Mouse (Mus musculus) stomach, embryonic 16.5 days (tissue): ENCODE results near the gene Corin. TPM values are rescaled to one million over a fixed set of nuclear protein-coding genes. Genes with fewer than 3 reads are reported as not detected.

Source experiments
- ATAC-seq: fragments of 200-750 bp; cut with Nextera tagmentation; 2 replicates; pipeline ENCODE4 v1.8.0; 2017; ENCODE audit warnings: moderate number of reproducible peaks, moderate TSS enrichment; ENCODE audit not compliant: insufficient read depth, low FRiP score
- H3K27ac ChIP-seq: fragments of 300-500 bp; sonication (generic); 2 replicates; pipeline ENCODE4 v1.5.1; 2014; ENCODE audit warnings: low read length
- H3K27me3 ChIP-seq: fragments of 300-500 bp; sonication (generic); 2 replicates; pipeline ENCODE4 v1.6.1; 2014; ENCODE audit warnings: low read length, control low read depth, mixed read lengths; ENCODE audit not compliant: control insufficient read depth, insufficient read depth
- H3K36me3 ChIP-seq: fragments of 300-500 bp; sonication (generic); 2 replicates; pipeline ENCODE4 v1.6.1; 2014; ENCODE audit warnings: low read length; ENCODE audit not compliant: control insufficient read depth, insufficient read depth
- H3K4me1 ChIP-seq: fragments of 300-500 bp; sonication (generic); 2 replicates; pipeline ENCODE4 v1.6.1; 2014; ENCODE audit warnings: low read length, control low read depth, mixed read lengths; ENCODE audit not compliant: control insufficient read depth, insufficient read depth
- H3K4me2 ChIP-seq: fragments of 300-500 bp; sonication (generic); 2 replicates; pipeline ENCODE4 v1.6.1; 2014; ENCODE audit warnings: low read depth, low read length, mixed read lengths
- H3K4me3 ChIP-seq: fragments of 300-500 bp; sonication (generic); replicated peaks from 2 replicates; pipeline ENCODE4 v1.5.1; 2014; ENCODE audit warnings: mild to moderate bottlenecking, low read length
- H3K9ac ChIP-seq: fragments of 300-500 bp; sonication (generic); 2 replicates; pipeline ENCODE4 v1.6.1; 2014; ENCODE audit warnings: low read length
- H3K9me3 ChIP-seq: fragments of 300-500 bp; sonication (generic); replicated peaks from 2 replicates; pipeline ENCODE4 v1.6.1; 2016; ENCODE audit warnings: low read length, control low read depth; ENCODE audit not compliant: control insufficient read depth
- WGBS: fragments of 180-500 bp; shearing (Covaris S2); extraction: QIAGEN DNeasy Blood & Tissue Kit; methylation state at CpG from one replicate; pipeline ENCODE4 v1.1.7; 2014; 5-methylcytosine and 5-hydroxymethylcytosine counted together
- polyA plus RNA-seq: library from polyadenylated mRNA; unstranded; fragments of >200 nt; fragmentation: Nextera tagmentation; extraction: Ambion mirVana; gene quantifications from 2 replicates; pipeline ENCODE4 v1.2.1, GENCODE M21; 2015

Gene Corin
- polyA plus RNA-seq, 1 experiment from 2014 or later = 1.9 TPM

DNA sequence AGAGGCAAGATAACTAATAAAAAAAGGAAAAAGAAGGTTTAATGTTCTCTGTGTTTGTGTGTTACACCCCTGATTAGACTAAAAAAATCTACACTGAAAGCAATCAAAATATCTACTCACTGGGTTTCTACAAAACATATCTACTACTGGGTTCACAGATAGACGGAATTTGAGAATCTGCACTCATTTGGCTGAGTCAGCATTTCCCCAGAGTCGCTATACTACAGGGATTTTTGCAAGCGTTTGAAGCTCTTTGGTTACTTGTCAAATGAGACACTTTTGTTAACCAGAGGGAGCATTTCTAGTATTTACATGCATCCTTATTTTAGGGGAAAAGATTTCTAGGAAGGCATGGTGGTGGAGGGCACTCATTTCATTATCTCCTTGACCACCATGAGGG lies 136.3 kb downstream of the Corin start:
- Histone ChIP-seq H3K4me3 (no peak overlapping the region), H3K4me2 (no peak overlapping the region), H3K27ac (no peak overlapping the region), H3K36me3 (no peaks in the 10 kb centered on the region), H3K4me1 (no peaks in the 10 kb centered on the region), H3K27me3 (no peaks in the 10 kb centered on the region), H3K9me3 (no peaks in the 10 kb centered on the region), H3K9ac (no peak overlapping the region)
- 83% methylated on average over 3 of the region's 3 CpGs for WGBS
- ATAC-seq = no peak

DNA sequence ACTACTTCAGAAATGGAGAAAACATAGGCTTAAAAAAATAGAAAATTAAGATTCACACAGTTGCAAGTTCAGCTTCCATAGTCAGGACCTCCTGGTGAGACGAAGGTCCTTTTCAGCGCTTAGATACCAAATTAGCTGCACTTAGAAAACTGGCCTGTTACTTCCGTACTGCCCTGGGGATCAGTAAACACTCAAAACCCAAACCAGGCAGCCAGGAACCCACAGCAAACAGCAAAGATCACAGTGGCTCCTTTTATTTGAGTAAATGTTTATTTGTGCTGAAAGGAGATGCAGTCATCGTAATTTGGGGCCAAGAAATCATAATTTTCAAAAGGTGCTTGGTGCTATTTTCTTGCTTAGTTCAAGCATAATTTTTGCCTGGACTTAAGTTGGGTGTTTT lies 138.5 kb downstream of the Corin start:
- H3K9me3 ChIP-seq = no peaks in the 10 kb centered on the region
- H3K4me3 ChIP-seq = no peak overlapping the region
- WGBS = 52% methylated on average over 4 of the region's 4 CpGs

DNA sequence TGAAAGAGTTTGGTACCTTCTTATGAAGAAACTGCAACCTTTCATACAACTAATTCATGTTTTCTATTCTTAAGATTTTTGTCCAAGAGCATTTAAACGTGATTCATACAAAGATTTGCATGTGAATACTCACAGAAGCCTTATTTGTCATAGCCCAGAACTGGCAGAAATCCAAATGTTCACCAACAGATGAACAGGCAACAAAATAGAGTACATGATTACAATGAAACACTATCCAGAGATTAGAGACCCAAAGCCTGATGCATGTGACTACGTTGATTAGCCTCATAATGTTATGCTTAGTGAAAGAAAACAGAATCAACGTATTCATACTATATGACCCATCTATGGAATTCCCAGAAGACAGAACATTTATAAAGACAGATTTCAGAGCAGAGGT lies 140.4 kb downstream of the Corin start:
- Histone ChIP-seq H3K36me3 (no peaks in the 10 kb centered on the region), H3K4me2 (no peak overlapping the region), H3K9me3 (no peaks in the 10 kb centered on the region), H3K4me3 (no peak overlapping the region), H3K27ac (no peak overlapping the region), H3K4me1 (no peaks in the 10 kb centered on the region), H3K9ac (no peak overlapping the region), H3K27me3 (no peaks in the 10 kb centered on the region)
- 60% methylated on average over 3 of the region's 3 CpGs for WGBS
- no peak for ATAC-seq

More for the DNA sequence above, 138.5 kb downstream of the Corin start:
- H3K36me3 ChIP-seq = no peaks in the 10 kb centered on the region
- no peak overlapping the region for H3K27ac ChIP-seq
- no peak overlapping the region for H3K9ac ChIP-seq
- no peak overlapping the region for H3K4me2 ChIP-seq
- no peaks in the 10 kb centered on the region for H3K27me3 ChIP-seq
- H3K4me1 ChIP-seq = no peaks in the 10 kb centered on the region
- ATAC-seq = no peak

DNA sequence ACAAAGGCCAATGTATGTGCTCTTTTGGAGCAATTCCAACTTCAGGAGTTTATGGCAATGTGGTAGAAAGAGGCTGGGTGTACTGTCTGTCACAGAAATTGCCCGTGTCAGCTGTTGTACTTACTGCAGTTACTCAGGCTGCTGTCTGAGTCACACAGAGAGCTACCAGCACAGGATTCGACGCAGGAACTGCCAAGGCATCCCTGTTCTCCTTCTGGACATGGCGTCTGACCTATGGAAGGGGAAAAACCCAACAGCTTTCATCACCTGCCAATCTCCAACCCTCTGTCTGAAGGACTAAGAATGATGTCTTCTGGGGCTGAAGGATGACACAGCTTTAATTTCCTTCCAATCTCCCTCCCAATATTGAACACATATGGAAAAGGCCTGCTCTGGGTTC lies 150.5 kb downstream of the Corin start:
- no peaks in the 10 kb centered on the region for H3K36me3 ChIP-seq
- no peak overlapping the region for H3K27ac ChIP-seq
- ATAC-seq = no peak
- H3K27me3 ChIP-seq = no peaks in the 10 kb centered on the region
- no peaks in the 10 kb centered on the region for H3K9me3 ChIP-seq
- 73% methylated on average over 4 of the region's 4 CpGs for WGBS
- no peaks in the 10 kb centered on the region for H3K4me1 ChIP-seq
- no peak overlapping the region for H3K9ac ChIP-seq
- no peak overlapping the region for H3K4me3 ChIP-seq
- no peak overlapping the region for H3K4me2 ChIP-seq

DNA sequence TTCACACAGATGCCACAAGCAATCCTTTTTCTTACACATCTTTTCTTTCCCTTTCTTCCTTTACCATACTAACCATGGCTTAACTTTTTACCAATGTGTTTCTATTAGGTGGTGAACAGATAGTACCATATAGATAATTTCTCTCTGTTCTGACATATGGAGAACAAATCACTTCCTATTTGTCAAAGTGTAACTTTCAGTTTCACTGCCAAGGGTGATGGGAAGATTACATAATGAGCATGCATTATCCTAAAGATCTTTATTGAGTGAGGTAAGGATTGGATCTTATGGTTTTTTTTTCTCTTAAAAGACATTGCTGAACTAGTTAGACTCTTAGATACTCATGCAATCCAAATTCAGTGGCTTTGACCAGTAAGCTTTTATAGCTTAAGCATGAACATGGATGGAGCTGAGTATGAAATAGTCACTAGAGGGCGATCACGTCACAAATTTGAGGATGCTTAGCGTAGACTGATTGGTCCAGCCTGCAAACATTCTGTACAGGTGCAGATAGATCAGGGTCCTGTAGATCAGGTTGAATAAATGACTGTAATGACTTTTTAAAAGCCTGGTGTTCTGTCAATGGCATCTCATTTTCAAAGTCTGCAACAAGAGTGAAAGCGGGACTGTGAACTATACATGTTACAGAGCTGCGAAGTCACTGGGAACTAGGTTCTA lies 154.1 kb downstream of the Corin start:
- H3K27me3 ChIP-seq = no peaks in the 10 kb centered on the region
- H3K36me3 ChIP-seq = no peaks in the 10 kb centered on the region
- no peak overlapping the region for H3K4me2 ChIP-seq
- no peaks in the 10 kb centered on the region for H3K9me3 ChIP-seq
- H3K4me3 ChIP-seq = no peak overlapping the region
- ATAC-seq = peak; percentile 76; the same call in 1 of the 2 replicates
- H3K4me1 ChIP-seq = no peaks in the 10 kb centered on the region
- H3K27ac ChIP-seq = no peak overlapping the region
- H3K9ac ChIP-seq = no peak overlapping the region
- WGBS = 37% methylated on average over 5 of the region's 5 CpGs

DNA sequence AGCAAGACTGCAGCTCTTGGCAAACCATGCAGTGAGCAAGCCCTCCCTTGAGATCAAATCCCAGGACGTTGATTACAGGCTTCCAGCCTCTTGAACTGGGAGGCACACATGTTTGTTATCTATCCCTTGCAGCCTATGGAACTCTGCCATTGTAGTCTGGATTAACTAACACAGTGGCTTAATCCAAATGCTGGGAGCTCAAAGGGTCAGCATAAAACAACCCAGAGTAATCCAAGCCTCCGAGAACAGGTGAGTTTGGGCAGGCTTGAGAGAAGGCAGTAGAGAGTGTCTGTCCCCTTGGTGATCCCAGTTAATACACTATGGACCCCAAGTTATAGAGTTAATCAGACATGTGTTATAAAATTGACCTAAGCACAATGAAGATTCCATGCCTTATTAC lies 155.7 kb downstream of the Corin start:
- 53% methylated on average over 2 of the region's 2 CpGs for WGBS
- no peak overlapping the region for H3K9ac ChIP-seq
- H3K4me3 ChIP-seq = no peak overlapping the region
- no peaks in the 10 kb centered on the region for H3K27me3 ChIP-seq
- no peaks in the 10 kb centered on the region for H3K36me3 ChIP-seq
- H3K27ac ChIP-seq = no peak overlapping the region
- no peaks in the 10 kb centered on the region for H3K4me1 ChIP-seq
- ATAC-seq = no peak
- H3K9me3 ChIP-seq = no peaks in the 10 kb centered on the region
- H3K4me2 ChIP-seq = no peak overlapping the region

DNA sequence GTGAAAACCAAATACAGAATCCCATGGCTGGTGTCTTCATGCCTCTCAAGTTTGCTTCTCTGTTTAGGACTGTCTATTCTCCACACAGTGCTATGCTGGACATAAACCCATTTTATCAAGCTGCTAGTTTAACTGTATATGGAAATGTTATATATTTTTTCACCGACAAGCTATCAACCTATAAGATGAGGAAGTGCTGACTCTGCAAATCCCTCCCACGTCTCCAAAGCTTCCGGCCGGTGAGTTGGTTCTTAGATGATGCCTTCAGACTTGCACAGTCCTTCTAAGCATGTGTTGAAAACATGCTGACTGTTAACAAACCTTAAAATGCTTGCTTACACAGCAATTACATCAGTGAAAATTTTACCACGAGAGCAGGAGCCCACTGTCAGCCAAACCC lies 168.4 kb downstream of the Corin start:
- H3K27me3 ChIP-seq = no peaks in the 10 kb centered on the region
- no peaks in the 10 kb centered on the region for H3K36me3 ChIP-seq
- H3K4me2 ChIP-seq = no peak overlapping the region
- 62% methylated on average over 5 of the region's 5 CpGs for WGBS
- H3K27ac ChIP-seq = no peak overlapping the region
- H3K9me3 ChIP-seq = no peaks in the 10 kb centered on the region
- H3K4me3 ChIP-seq = no peak overlapping the region
- H3K9ac ChIP-seq = no peak overlapping the region
- ATAC-seq = no peak
- no peaks in the 10 kb centered on the region for H3K4me1 ChIP-seq

DNA sequence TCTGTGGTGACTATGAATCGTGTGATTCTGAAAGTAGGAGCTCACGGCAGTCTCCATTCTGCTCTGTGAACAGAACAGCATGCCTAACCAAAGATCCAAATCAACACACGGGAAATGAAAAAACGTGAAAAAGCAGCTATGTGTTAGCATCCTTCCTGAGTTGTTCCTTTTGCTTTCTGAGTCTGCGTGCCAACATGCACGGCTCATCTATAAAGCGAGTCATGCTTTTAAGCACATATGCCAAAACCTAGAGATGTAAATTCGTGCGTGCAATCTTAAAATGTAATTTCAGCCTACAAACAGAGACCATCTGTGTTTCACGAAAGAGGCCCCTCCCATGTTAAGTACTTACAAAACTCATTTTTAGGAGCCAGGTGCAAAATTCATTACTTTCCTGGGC lies 171.4 kb downstream of the Corin start:
- Histone ChIP-seq H3K27me3 (no peaks in the 10 kb centered on the region), H3K4me1 (no peaks in the 10 kb centered on the region), H3K36me3 (no peaks in the 10 kb centered on the region), H3K9me3 (no peaks in the 10 kb centered on the region), H3K27ac (no peak overlapping the region), H3K9ac (no peak overlapping the region), H3K4me2 (no peak overlapping the region), H3K4me3 (no peak overlapping the region)
- 78% methylated on average over 10 of the region's 10 CpGs for WGBS
- ATAC-seq = no peak

DNA sequence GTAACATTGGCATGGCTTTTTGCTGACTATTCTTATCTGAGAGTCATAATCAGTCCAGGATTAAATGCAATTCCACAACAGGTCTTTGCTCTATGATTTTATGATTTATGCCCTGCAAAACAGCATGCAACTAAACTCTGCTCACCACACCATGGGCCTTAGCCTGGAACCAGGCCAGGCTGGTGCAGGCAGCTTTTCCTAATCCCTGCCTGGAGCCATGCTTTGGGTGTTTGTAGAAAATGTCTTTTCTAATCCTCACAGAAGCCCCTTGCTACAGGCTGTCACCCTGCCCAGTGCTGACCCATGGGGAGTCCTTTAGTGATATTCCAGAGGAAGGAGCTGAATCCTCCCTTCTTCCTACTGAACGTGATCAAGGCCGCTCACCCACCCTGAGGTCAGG lies 173.1 kb downstream of the Corin start:
- 58% methylated on average over 2 of the region's 2 CpGs for WGBS
- H3K27me3 ChIP-seq = no peaks in the 10 kb centered on the region
- no peak overlapping the region for H3K9ac ChIP-seq
- H3K36me3 ChIP-seq = no peaks in the 10 kb centered on the region
- no peak overlapping the region for H3K27ac ChIP-seq
- no peak overlapping the region for H3K4me3 ChIP-seq
- H3K4me1 ChIP-seq = no peaks in the 10 kb centered on the region
- H3K9me3 ChIP-seq = no peaks in the 10 kb centered on the region
- no peak overlapping the region for H3K4me2 ChIP-seq
- no peak for ATAC-seq
